Mouse (Mus musculus): ENCODE data around the gene Ctrl. TPM values are rescaled to one million over a fixed set of nuclear protein-coding genes. Genes with fewer than 3 reads are reported as not detected.

Gene Ctrl
- total RNA-seq, 2 experiments from 2014 or later = 1.2 to 1.3 TPM

Small RNA genes lying within 50 kb of the gene (microRNA-seq; reads per million reads assigned to microRNA genes)
- gene Mir7074 = 0 to 0.23 reads per million in 2 experiments

Other genes with a start within 250 kb of the Ctrl start
- gene Carmil2, start 247.6 kb downstream of the Ctrl start, total RNA-seq (2021) = 10 to 100 TPM; 64.7 to 68.4 TPM
- gene Acd, start 232.8 kb downstream of the Ctrl start, total RNA-seq (2021) = 10 to 100 TPM; 42.8 to 43.5 TPM
- gene Pard6a, start 232.7 kb downstream of the Ctrl start, total RNA-seq (2021) = 10 to 100 TPM; 36.8 to 38.4 TPM
- gene 4933405L10Rik, start 226.2 kb downstream of the Ctrl start, total RNA-seq (2021) = not detected
- 1 to 10 TPM; 8.6 to 9.0 TPM for gene Enkd1, start 225.7 kb downstream of the Ctrl start, total RNA-seq (2021)
- gene Gfod2, start 175.2 kb downstream of the Ctrl start, total RNA-seq (2021) = 10 to 100 TPM; 21.5 to 26.7 TPM
- gene Ranbp10, start 106.5 kb downstream of the Ctrl start, total RNA-seq (2021) = 10 to 100 TPM; 25.5 to 26.0 TPM
- gene Tsnaxip1, start 106.1 kb downstream of the Ctrl start, total RNA-seq (2021) = under 1 TPM; 0.24 to 0.85 TPM
- 10 to 100 TPM; 18.8 to 19.5 TPM for gene Cenpt, start 80.6 kb downstream of the Ctrl start, total RNA-seq (2021)
- gene Thap11, start 78.7 kb downstream of the Ctrl start, total RNA-seq (2021) = 10 to 100 TPM; 34.5 to 36.1 TPM
- 10 to 100 TPM; 36.5 to 45.5 TPM for gene Nutf2, start 73.3 kb downstream of the Ctrl start, total RNA-seq (2021)
- gene Edc4, start 53.0 kb downstream of the Ctrl start, total RNA-seq (2021) = 10 to 100 TPM; 57.2 to 66.0 TPM
- 1 to 10 TPM; 1.1 to 2.1 TPM for gene Nrn1l, start 40.3 kb downstream of the Ctrl start, total RNA-seq (2021)
- 1 to 10 TPM; 7.2 to 9.0 TPM for gene Pskh1, start 33.4 kb downstream of the Ctrl start, total RNA-seq (2021)
- 10 to 100 TPM; 62.8 to 71.5 TPM for gene Psmb10, start 4.6 kb upstream of the Ctrl start, total RNA-seq (2021)
- 10 to 100 TPM; 46.9 to 52.8 TPM for gene Lcat, start 9.5 kb upstream of the Ctrl start, total RNA-seq (2021)
- gene Slc12a4, start 32.2 kb upstream of the Ctrl start, total RNA-seq (2021) = 10 to 100 TPM; 28.1 to 35.8 TPM
- not detected for gene Dpep3, start 45.6 kb upstream of the Ctrl start, total RNA-seq (2021)
- 10 to 100 TPM; 17.2 to 19.5 TPM for gene Dus2, start 57.5 kb upstream of the Ctrl start, total RNA-seq (2021)
- not detected for gene Dpep2nb, start 72.1 kb upstream of the Ctrl start, total RNA-seq (2021)
- gene Ddx28, start 78.0 kb upstream of the Ctrl start, total RNA-seq (2021) = 10 to 100 TPM; 11.1 to 12.6 TPM
- gene Nfatc3, start 125.0 kb upstream of the Ctrl start, total RNA-seq (2021) = 10 to 100 TPM in 1 of 2 experiments, 1 to 10 TPM in 1; 9.9 to 11.6 TPM
- not detected for gene Esrp2, start 203.1 kb upstream of the Ctrl start, total RNA-seq (2021)
- gene Pla2g15, start 216.5 kb upstream of the Ctrl start, total RNA-seq (2021) = 10 to 100 TPM; 18.5 to 19.4 TPM
- gene Slc7a6, start 235.0 kb upstream of the Ctrl start, total RNA-seq (2021) = 10 to 100 TPM; 25.7 to 26.3 TPM

Measured in layer of hippocampus, postnatal 14 days (tissue).